Mouse (Mus musculus): Measurements from ENCODE around the gene Mast1. TPM values are rescaled to one million over a fixed set of nuclear protein-coding genes. Genes with fewer than 3 reads are reported as not detected.
"Not testable (repeated sequence)": the region's sequence is repeated elsewhere in the genome, so short reads cannot be mapped to it uniquely, and the experiment has no call there.

The Mast1 gene
- polyA plus RNA-seq, 1 experiment from 2014 or later, result 1.4 TPM

DNA sequence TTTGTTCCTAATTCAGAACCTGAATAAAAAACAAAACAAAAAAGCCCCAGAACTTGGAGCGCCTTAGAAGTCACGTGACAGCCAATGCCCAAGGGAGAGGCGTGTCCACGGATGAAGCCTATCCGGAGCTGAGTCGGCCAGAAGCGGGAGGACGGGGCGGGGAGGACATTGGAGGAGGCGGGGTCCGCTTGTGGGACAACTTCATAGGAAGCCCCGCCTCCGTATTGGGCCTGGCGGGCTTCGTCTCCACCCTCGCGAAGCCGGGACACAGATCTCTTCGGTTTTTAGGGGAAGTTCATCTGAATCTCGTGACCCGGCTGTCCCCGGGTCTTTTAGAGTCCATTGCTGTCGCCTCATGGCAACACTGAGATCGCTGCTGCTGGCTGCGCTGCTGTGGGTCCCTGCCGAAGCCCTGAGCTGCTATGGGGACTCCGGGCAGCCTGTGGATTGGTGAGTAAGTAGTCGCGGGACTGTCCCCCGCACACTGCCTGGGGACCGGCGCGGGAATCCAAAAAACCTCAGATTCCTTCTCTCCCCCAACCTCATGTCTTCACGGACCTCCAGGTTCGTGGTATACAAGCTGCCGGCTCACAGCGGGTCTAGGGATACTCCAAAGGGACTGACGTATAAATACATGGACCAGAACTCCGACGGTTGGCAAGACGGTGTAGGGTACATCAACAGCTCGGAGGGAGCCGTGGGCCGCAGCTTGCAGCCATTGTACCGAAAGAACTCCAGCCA is 28.6 kb downstream of the Mast1 start, which contains the start of gene Dnase2a:
Dnase2a (plus strand) TSS at position 140 of the 741 bp plus-strand sequence.
- peaks cover 11% of the 10 kb centered on the region for H3K4me1 ChIP-seq (ENCODE audit: control insufficient read depth, insufficient read depth, low read length)
- H3K27ac ChIP-seq (ENCODE audit: low read length), result no peak within 1 kb of the TSS
- no peaks in the 10 kb centered on the region for H3K36me3 ChIP-seq (ENCODE audit: control insufficient read depth, insufficient read depth, low read length)
- H3K27me3 ChIP-seq (ENCODE audit: control insufficient read depth, insufficient read depth, low read length), result peaks cover 21% of the 10 kb centered on the region
- peak; percentile 95 for ATAC-seq (ENCODE audit: insufficient read depth, low FRiP score)
- H3K9me3 ChIP-seq (replicated peaks; ENCODE audit: control insufficient read depth, low read length), result no peaks in the 10 kb centered on the region
- peak within 1 kb of the TSS; percentile 65 for H3K4me3 ChIP-seq (replicated peaks; ENCODE audit: low read length)
- WGBS, result under 1% methylated on average over 45 of the region's 45 CpGs
- H3K4me2 ChIP-seq (ENCODE audit: low read depth, low read length), result peak within 1 kb of the TSS; percentile 96
- peak within 1 kb of the TSS; percentile 79 for H3K9ac ChIP-seq (ENCODE audit: low read length)

- Histone ChIP-seq H3K4me2 (ENCODE audit: low read depth, low read length) (peak overlapping the region; percentile 96), H3K9ac (ENCODE audit: low read length) (peak overlapping the region; percentile 51), H3K27me3 (ENCODE audit: control insufficient read depth, insufficient read depth, low read length) (peaks cover 18% of the 10 kb centered on the region), H3K4me1 (ENCODE audit: control insufficient read depth, insufficient read depth, low read length) (peaks cover 16% of the 10 kb centered on the region), H3K4me3 (replicated peaks; ENCODE audit: low read length) (peak overlapping the region; percentile 65)
- 24% methylated on average over 6 of the region's 7 CpGs for WGBS
- H3K27ac ChIP-seq (ENCODE audit: low read length); H3K36me3 ChIP-seq (ENCODE audit: control insufficient read depth, insufficient read depth, low read length); H3K9me3 ChIP-seq (replicated peaks; ENCODE audit: control insufficient read depth, low read length); ATAC-seq (ENCODE audit: insufficient read depth, low FRiP score): not testable (repeated sequence)
These were observed 29.2 kb downstream of the Mast1 start for GRCm38 (mm10) chr8:84907979-84908378.

GRCm38 (mm10) chr8:84907493-84907892 is 29.7 kb downstream of the Mast1 start:
- H3K27me3 ChIP-seq (ENCODE audit: control insufficient read depth, insufficient read depth, low read length), result peaks cover 15% of the 10 kb centered on the region
- H3K36me3 ChIP-seq (ENCODE audit: control insufficient read depth, insufficient read depth, low read length), result no peaks in the 10 kb centered on the region
- H3K4me1 ChIP-seq (ENCODE audit: control insufficient read depth, insufficient read depth, low read length), result peaks cover 13% of the 10 kb centered on the region
- no peak overlapping the region for H3K9ac ChIP-seq (ENCODE audit: low read length)
- H3K4me3 ChIP-seq (replicated peaks; ENCODE audit: low read length), result no peak overlapping the region
- no peaks in the 10 kb centered on the region for H3K9me3 ChIP-seq (replicated peaks; ENCODE audit: control insufficient read depth, low read length)
- H3K4me2 ChIP-seq (ENCODE audit: low read depth, low read length), result no peak overlapping the region
- no peak for ATAC-seq (ENCODE audit: insufficient read depth, low FRiP score)
- WGBS, result 71% methylated on average over 8 of the region's 8 CpGs
- no peak overlapping the region for H3K27ac ChIP-seq (ENCODE audit: low read length)

DNA sequence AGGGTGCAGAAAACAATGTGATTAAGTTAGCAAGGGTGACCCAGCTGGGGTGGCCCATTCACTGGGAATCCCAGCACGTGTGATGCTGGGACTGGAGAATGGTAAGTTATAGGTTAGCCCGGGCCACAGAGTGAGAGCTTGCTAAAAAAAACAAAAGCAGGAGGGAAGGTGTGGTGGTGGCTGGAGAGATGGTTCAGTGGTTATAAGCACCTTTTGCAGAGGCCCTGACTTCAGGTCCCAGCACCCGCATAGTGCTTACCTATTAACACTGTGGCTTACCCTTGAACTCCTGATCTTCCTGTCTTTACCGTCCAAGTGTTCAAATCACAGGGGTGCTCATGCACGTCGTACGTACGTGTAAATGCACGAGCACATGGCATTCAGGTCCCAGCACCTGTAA is 30.1 kb downstream of the Mast1 start:
- H3K27ac ChIP-seq (ENCODE audit: low read length), result no peak overlapping the region
- H3K4me2 ChIP-seq (ENCODE audit: low read depth, low read length), result no peak overlapping the region
- H3K9me3 ChIP-seq (replicated peaks; ENCODE audit: control insufficient read depth, low read length), result no peaks in the 10 kb centered on the region
- no peaks in the 10 kb centered on the region for H3K36me3 ChIP-seq (ENCODE audit: control insufficient read depth, insufficient read depth, low read length)
- no peak overlapping the region for H3K9ac ChIP-seq (ENCODE audit: low read length)
- peaks cover 16% of the 10 kb centered on the region for H3K4me1 ChIP-seq (ENCODE audit: control insufficient read depth, insufficient read depth, low read length)
- no peak for ATAC-seq (ENCODE audit: insufficient read depth, low FRiP score)
- WGBS, result 91% methylated on average over 9 of the region's 9 CpGs
- no peak overlapping the region for H3K4me3 ChIP-seq (replicated peaks; ENCODE audit: low read length)
- H3K27me3 ChIP-seq (ENCODE audit: control insufficient read depth, insufficient read depth, low read length), result peaks cover 10% of the 10 kb centered on the region

DNA sequence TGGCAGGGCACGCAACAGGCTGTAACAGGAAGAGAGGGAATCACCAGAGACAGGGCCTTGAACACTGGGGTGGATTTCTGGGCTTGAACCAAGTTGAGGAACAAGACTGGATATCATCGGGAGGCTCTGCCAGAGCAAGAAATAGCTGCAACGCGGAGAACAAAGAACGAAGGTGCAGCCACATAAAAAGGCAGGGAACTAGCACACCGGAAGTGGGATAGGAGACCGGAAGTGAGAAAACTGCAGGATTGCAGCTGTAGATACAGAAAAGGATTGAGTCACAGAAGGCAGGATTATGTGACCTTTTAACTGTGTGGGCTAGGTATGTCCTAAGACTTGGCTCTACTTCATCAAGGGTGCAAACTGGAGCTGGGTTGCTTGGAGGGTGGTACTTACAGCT is 32.8 kb downstream of the Mast1 start:
- Histone ChIP-seq H3K36me3 (ENCODE audit: control insufficient read depth, insufficient read depth, low read length) (no peaks in the 10 kb centered on the region), H3K27me3 (ENCODE audit: control insufficient read depth, insufficient read depth, low read length) (no peaks in the 10 kb centered on the region), H3K4me3 (replicated peaks; ENCODE audit: low read length) (no peak overlapping the region), H3K27ac (ENCODE audit: low read length) (no peak overlapping the region), H3K9me3 (replicated peaks; ENCODE audit: control insufficient read depth, low read length) (no peaks in the 10 kb centered on the region), H3K9ac (ENCODE audit: low read length) (no peak overlapping the region), H3K4me1 (ENCODE audit: control insufficient read depth, insufficient read depth, low read length) (peaks cover 15% of the 10 kb centered on the region), H3K4me2 (ENCODE audit: low read depth, low read length) (no peak overlapping the region)
- ATAC-seq (ENCODE audit: insufficient read depth, low FRiP score), result no peak
- 88% methylated on average over 7 of the region's 7 CpGs for WGBS

DNA sequence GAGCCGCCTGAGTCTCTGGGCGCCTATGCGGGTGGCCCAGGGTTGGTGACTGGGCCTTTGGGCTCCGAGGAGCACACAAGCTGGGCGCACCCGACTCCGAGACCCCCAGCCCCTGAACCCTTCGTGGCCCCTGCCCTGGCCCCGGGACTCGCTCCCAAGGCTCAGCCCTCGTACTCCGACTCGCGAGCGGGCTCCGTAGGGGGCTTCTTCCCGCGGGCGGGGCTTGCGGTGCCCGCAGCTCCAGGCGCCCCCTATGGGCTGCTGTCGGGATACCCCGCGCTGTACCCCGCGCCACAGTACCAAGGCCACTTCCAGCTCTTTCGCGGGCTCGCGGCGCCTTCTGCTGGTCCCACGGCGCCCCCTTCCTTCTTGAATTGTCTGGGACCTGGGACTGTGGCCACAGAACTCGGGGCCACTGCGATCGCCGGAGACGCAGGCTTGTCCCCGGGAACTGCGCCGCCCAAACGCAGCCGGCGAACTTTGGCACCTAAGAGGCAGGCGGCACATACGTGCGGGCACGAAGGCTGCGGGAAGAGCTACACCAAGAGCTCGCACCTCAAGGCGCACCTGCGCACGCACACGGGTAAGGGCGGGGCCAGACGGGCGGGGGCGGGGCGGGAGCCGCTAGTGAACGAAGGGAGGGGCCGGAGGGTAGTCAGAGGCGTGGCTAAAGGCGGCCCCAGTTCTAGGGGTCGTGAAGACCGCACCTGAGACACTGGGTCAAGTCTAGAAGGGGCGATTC is 34.1 kb downstream of the Mast1 start:
- Histone ChIP-seq H3K4me2 (ENCODE audit: low read depth, low read length) (peak overlapping the region; percentile 100), H3K9me3 (replicated peaks; ENCODE audit: control insufficient read depth, low read length) (no peaks in the 10 kb centered on the region), H3K9ac (ENCODE audit: low read length) (peak overlapping the region; percentile 90), H3K36me3 (ENCODE audit: control insufficient read depth, insufficient read depth, low read length) (no peaks in the 10 kb centered on the region), H3K4me1 (ENCODE audit: control insufficient read depth, insufficient read depth, low read length) (peaks cover 9% of the 10 kb centered on the region; the same call in 1 of the 2 replicates), H3K4me3 (replicated peaks; ENCODE audit: low read length) (peak overlapping the region; percentile 67), H3K27ac (ENCODE audit: low read length) (peak overlapping the region; percentile 84), H3K27me3 (ENCODE audit: control insufficient read depth, insufficient read depth, low read length) (no peaks in the 10 kb centered on the region)
- under 1% methylated on average over 68 of the region's 68 CpGs for WGBS
- ATAC-seq (ENCODE audit: insufficient read depth, low FRiP score), result peak; percentile 90

DNA sequence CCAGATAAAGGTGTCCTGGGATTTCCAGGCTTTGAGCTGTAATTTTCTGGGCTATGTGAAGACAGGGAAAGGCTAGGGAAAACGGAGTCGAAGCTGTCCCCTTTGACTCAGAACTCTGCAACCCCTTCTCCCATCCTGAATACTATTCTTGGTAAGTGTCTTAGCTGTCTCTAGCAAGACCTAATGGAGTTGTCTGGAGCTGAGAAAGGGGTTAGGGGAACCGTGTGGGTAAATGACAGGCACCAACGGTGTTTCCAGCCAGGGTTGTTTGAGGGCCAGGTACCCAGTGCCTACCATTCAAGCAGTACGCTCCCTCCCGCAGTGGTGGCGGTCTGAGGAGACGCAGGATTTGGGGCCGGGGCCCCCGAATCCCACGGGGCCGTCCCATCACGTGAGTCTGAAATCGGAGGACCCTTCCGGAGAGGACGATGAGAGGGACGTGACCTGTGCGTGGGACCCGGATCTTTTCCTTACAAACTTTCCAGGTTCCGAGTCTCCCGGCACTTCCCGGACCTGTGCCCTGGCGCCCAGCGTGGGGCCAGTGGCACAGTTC is 34.7 kb downstream of the Mast1 start:
- Histone ChIP-seq H3K4me2 (ENCODE audit: low read depth, low read length) (peak overlapping the region; percentile 100), H3K27me3 (ENCODE audit: control insufficient read depth, insufficient read depth, low read length) (no peaks in the 10 kb centered on the region), H3K4me3 (replicated peaks; ENCODE audit: low read length) (peak overlapping the region; percentile 67), H3K27ac (ENCODE audit: low read length) (peak overlapping the region; percentile 84), H3K4me1 (ENCODE audit: control insufficient read depth, insufficient read depth, low read length) (peaks cover 9% of the 10 kb centered on the region; the same call in 1 of the 2 replicates), H3K36me3 (ENCODE audit: control insufficient read depth, insufficient read depth, low read length) (no peaks in the 10 kb centered on the region), H3K9ac (ENCODE audit: low read length) (peak overlapping the region; percentile 90), H3K9me3 (replicated peaks; ENCODE audit: control insufficient read depth, low read length) (no peaks in the 10 kb centered on the region)
- 5% methylated on average over 24 of the region's 24 CpGs for WGBS
- ATAC-seq (ENCODE audit: insufficient read depth, low FRiP score), result no peak

- H3K4me2 ChIP-seq (ENCODE audit: low read depth, low read length), result peak within 1 kb of the TSS; percentile 100
- H3K4me3 ChIP-seq (replicated peaks; ENCODE audit: low read length), result peak within 1 kb of the TSS; percentile 67
- peak within 1 kb of the TSS; percentile 84 for H3K27ac ChIP-seq (ENCODE audit: low read length)
- H3K9me3 ChIP-seq (replicated peaks; ENCODE audit: control insufficient read depth, low read length), result no peaks in the 10 kb centered on the region
- H3K27me3 ChIP-seq (ENCODE audit: control insufficient read depth, insufficient read depth, low read length), result no peaks in the 10 kb centered on the region
- H3K9ac ChIP-seq (ENCODE audit: low read length), result peak within 1 kb of the TSS; percentile 90
- no peaks in the 10 kb centered on the region for H3K36me3 ChIP-seq (ENCODE audit: control insufficient read depth, insufficient read depth, low read length)
- no peak for ATAC-seq (ENCODE audit: insufficient read depth, low FRiP score)
- H3K4me1 ChIP-seq (ENCODE audit: control insufficient read depth, insufficient read depth, low read length), result peaks cover 9% of the 10 kb centered on the region; the same call in 1 of the 2 replicates
- WGBS, result 61% methylated on average over 3 of the region's 3 CpGs
These were observed 35.4 kb downstream of the Mast1 start, which contains the start of gene Klf1 for GRCm38 (mm10) chr8:84901752-84902151. Klf1 (plus strand) TSS chr8:84901928.

- Histone ChIP-seq H3K9ac (ENCODE audit: low read length) (no peak overlapping the region), H3K4me1 (ENCODE audit: control insufficient read depth, insufficient read depth, low read length) (peaks cover 9% of the 10 kb centered on the region; the same call in 1 of the 2 replicates), H3K36me3 (ENCODE audit: control insufficient read depth, insufficient read depth, low read length) (no peaks in the 10 kb centered on the region), H3K4me3 (replicated peaks; ENCODE audit: low read length) (no peak overlapping the region), H3K4me2 (ENCODE audit: low read depth, low read length) (no peak overlapping the region), H3K9me3 (replicated peaks; ENCODE audit: control insufficient read depth, low read length) (no peaks in the 10 kb centered on the region), H3K27me3 (ENCODE audit: control insufficient read depth, insufficient read depth, low read length) (no peaks in the 10 kb centered on the region), H3K27ac (ENCODE audit: low read length) (no peak overlapping the region)
- ATAC-seq (ENCODE audit: insufficient read depth, low FRiP score), result no peak
- 51% methylated on average over 4 of the region's 4 CpGs for WGBS
These were observed 36.1 kb downstream of the Mast1 start for GRCm38 (mm10) chr8:84901071-84901470.

All from stomach, embryonic 16.5 days (tissue).